Mouse (Mus musculus): Measurements from ENCODE around the gene Kctd11.
A peak's percentile ranks its signal among the peaks of the same experiment; 100 is the strongest.
"Not testable (repeated sequence)": the region's sequence is repeated elsewhere in the genome, so short reads cannot be mapped to it uniquely, and the experiment has no call there.

The Kctd11 gene

GRCm38 (mm10) chr11:69881787-69882670 lies 823 bp upstream of the Kctd11 start:
- no peak for DNase-seq

GRCm38 (mm10) chr11:69880506-69880852 lies 727 bp downstream of the Kctd11 start:
- peak in 1 of 2 experiments; percentile 87 for DNase-seq

GRCm38 (mm10) chr11:69879711-69880110 lies 1.5 kb downstream of the Kctd11 start:
- DNase-seq = no peak

GRCm38 (mm10) chr11:69878952-69879351 lies 2.3 kb downstream of the Kctd11 start:
- DNase-seq = no peak

- DNase-seq = no peak
Measured at GRCm38 (mm10) chr11:69878399-69878798, 2.8 kb downstream of the Kctd11 start.

- DNase-seq = no peak
Measured at GRCm38 (mm10) chr11:69877878-69878277, 3.3 kb downstream of the Kctd11 start, which contains the start of gene Tmem95. Gene Tmem95 (minus strand): TSS chr11:69878018.

- peak; percentile 92 to 95 for DNase-seq
Measured at GRCm38 (mm10) chr11:69876867-69877266, 4.3 kb downstream of the Kctd11 start.

- peak; percentile 81 to 89 for DNase-seq
Measured at GRCm38 (mm10) chr11:69876186-69876585, 5.0 kb downstream of the Kctd11 start.

GRCm38 (mm10) chr11:69872451-69872850 lies 8.8 kb downstream of the Kctd11 start:
- no peak for DNase-seq

GRCm38 (mm10) chr11:69871822-69872221 lies 9.4 kb downstream of the Kctd11 start:
- no peak for DNase-seq

GRCm38 (mm10) chr11:69870289-69871069 lies 10.7 kb downstream of the Kctd11 start:
- DNase-seq = no peak

GRCm38 (mm10) chr11:69867335-69867734 lies 13.9 kb downstream of the Kctd11 start:
- DNase-seq = no peak

- DNase-seq = no peak
Measured at GRCm38 (mm10) chr11:69865561-69865960, 15.6 kb downstream of the Kctd11 start.

GRCm38 (mm10) chr11:69864138-69864860 lies 16.9 kb downstream of the Kctd11 start:
- DNase-seq = no peak

GRCm38 (mm10) chr11:69863729-69864128 lies 17.5 kb downstream of the Kctd11 start:
- DNase-seq = not testable (repeated sequence)

GRCm38 (mm10) chr11:69858113-69858998 lies 22.9 kb downstream of the Kctd11 start, which contains the start of gene Tnk1:
Gene Tnk1 (minus strand): TSS chr11:69858730.
- peak; percentile 66 to 79 for DNase-seq

- peak in 1 of 2 experiments; percentile 66 for DNase-seq
Measured at GRCm38 (mm10) chr11:69855347-69855746, 25.9 kb downstream of the Kctd11 start.

- no peak for DNase-seq
Measured at GRCm38 (mm10) chr11:69854680-69855079, 26.5 kb downstream of the Kctd11 start.

- DNase-seq = no peak
Measured at GRCm38 (mm10) chr11:69853994-69854393, 27.2 kb downstream of the Kctd11 start.

- DNase-seq = no peak
Measured at GRCm38 (mm10) chr11:69850754-69851153, 30.5 kb downstream of the Kctd11 start.

- DNase-seq = no peak
Measured at GRCm38 (mm10) chr11:69849884-69850283, 31.3 kb downstream of the Kctd11 start.

- DNase-seq = no peak
Measured at GRCm38 (mm10) chr11:69849128-69849527, 32.1 kb downstream of the Kctd11 start.
